Mouse (Mus musculus) c-Kit-positive CD71-negative TER-119-negative erythroid progenitor cells, embryonic 14.5 days (primary cell): ENCODE measurements around the gene Olfr520.
"Not testable (repeated sequence)": the region's sequence is repeated elsewhere in the genome, so short reads cannot be mapped to it uniquely, and the experiment has no call there.

ENCODE experiments used
- DNase-seq: peaks from one replicate; pipeline ENCODE4 v3.0.0-alpha.2; 2013; ENCODE audit warnings: low read depth

The Olfr520 gene

DNA sequence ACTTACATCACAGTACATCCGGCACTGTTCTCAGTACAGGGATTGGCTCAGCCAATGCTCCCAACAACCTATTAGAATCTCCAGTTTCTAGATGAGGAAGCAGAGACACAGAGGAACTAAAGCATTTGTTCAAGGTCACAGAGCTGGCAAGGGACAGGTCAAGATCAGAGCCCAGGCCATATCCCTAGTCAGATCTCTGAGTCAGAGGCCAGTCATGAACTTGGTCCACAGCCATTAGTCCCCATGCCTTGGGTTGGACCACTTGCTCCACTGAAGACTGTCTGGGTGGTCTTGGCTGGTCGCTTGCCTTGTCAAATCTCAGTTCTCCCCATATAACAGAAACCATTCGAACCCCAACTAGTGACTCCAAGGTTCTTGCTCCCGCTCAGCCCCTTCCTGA is 17.6 kb upstream of the Olfr520 start:
- DNase-seq, result no peak

DNA sequence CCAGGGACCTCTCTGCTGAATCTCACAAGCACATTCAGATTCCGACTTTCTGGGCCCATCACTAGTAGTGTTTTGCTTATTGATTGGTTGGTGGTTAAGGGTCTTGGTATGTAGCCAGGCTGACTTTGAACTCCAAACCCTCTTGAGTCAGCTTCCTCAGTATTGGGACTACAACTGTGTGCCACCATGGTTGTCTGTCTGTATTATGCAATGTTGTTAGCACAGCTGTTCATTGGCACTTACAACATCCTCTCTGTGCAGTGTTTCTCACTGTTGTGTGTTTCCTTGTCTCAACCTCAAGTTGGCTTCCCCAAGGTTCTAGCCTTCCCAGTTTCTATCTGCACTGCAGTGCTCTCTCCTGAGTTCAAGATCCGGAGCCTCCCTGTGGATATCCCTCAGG is 13.5 kb upstream of the Olfr520 start:
- DNase-seq, result no peak

DNA sequence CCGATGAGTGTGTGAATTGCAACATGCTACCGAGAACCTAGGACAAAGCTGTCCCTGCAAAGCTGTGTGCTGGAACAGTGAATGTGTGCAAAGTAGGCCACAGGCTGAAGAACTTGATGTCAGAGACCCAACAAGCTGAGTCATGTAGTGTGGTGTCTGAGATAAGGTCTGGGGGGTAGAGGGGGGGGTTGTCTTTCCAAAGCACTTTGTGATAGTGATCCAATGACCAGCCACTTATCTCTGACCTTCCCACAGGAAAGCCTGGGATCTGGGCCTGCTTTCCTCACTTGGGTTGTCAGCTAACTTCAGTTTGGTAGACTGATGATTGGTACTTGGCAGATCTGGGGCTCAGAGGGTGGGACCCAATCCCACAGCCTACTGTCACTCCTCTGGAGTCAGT is 4.5 kb downstream of the Olfr520 start:
- DNase-seq, result no peak

DNA sequence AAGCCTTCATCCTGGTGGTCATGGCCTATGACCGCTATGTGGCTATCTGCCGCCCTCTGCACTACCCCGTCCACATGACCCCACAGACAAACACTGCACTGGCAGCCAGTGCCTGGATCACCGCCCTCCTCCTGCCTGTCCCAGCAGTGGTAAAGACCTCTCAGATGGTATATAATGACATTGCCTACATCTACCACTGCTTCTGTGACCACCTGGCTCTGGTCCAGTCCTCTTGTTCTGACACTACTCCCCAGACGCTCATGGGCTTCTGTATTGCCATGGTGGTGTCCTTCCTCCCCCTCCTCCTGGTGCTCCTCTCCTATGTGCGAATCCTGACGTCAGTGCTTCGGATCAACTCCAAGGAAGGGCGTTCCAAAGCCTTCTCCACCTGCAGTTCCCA is 5.4 kb downstream of the Olfr520 start:
- DNase-seq, result not testable (repeated sequence)

DNA sequence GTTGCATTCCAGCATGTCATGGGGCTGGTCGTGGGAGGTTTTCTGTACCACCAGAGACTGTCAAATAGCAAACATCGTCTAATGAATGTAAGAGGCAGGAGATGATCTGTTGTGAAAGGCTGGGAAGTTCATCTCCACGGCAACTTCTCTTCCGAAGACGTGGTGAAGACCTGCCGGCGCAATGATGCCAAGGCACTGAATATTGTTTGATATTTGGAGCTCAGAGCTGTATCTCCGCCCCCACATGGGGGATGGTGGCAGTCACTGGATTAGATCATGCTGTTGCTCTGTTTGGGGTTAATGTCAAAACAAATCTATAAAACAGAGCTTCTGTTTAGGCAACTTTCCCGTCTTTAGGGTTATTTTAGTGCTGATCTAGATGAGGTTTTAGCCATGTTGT is 9.2 kb downstream of the Olfr520 start:
- no peak for DNase-seq

DNA sequence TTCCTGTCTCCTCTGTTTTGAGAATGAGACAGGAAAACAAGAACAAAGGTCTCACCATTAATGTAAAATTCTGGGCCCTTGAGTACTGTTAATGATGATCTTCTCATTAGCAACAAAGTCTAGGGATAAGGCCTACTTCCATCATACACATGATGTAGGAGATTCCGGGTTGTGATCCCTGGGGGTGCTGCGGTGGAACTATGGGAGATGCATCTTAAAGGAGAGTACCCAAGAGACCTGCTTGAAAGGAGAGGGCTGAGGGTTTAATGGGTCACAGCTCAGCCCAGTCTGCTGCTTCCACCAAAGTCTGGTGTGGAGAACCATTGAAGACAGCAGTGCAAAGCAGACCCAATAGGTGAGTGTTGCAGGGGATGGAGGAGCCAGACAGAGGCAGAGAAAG is 33.1 kb downstream of the Olfr520 start, which contains the start of gene Olfr521:
Gene Olfr521, plus strand, starts transcription at position 301 of the 400 bp plus-strand sequence.
- no peak for DNase-seq

DNA sequence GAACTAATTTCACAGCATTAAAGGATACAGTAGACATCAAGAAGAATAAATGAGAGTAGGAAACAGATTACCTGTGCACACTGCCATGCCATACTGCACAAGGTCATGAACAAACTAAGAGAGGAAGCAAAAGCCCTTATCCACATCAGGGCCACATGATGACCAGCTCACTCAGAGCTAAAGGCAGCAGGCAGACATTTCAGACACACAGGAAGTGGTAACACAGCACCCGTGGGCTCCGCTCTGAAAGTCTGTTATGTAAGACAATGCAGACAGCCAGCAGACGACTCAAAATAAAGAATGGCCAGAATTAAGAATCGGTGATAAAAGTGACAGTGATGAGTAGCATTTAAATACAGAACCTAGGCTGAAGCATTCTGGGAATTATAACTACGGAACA is 51.3 kb downstream of the Olfr520 start:
- no peak for DNase-seq

DNA sequence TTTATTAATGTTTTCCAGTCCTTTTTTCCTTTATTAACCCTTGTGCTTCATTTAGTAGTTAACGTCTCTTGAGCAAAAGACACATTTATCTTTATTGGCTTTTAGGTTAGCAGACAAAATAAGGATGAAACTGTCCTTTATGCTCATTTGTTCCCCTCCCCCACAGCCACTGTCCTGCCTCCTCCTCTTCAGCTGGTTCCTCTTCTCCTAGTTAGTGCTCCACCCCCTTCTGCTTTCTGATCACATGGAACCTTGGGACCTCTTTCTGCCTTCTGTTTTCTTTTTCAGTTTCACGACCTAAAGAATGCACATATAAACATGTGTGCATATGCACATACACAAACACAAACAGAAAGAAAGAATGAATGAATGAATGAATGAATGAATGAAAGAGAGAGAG is 51.8 kb downstream of the Olfr520 start:
- no peak for DNase-seq

DNA sequence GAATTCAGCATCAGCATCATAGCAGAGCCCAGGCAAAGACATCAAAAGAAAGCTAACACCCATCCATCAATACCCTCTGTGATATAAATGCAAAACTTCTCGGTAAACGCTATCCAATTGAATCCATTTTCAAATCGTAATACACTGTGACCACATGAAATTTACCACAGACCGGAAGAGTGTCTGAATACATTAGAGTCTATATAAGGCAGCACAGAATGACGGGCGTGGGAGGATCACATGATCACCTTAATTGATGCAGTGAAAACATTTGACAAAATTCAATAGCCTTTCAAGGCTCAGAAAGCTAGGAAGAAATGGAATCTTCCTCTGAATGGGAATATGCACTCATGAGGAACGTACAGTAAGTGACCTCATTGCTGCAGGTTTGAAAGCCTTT is 53.3 kb downstream of the Olfr520 start:
- no peak for DNase-seq

DNA sequence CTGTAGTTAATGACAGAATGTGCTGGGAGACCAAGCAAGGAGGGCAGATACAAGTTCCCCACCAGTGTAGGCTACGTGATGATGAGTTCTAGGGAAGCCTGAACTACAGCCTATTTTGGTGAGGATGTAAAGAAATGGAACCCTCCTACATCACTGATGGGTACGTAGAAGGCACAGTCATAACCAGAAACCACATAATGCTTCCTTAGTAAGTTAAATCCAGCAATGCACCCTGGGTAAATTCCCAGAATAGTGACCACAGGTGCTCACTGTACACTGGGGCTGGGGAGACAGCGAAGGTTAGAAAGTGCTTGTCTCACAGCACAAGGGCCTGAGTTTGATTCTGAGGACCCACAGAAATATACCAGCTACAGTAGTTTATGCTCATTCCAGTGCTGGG is 55.5 kb downstream of the Olfr520 start:
- no peak for DNase-seq
